Mouse (Mus musculus) MEL (cell line): ENCODE data around the gene Pafah1b2. TPM values are rescaled to one million over a fixed set of nuclear protein-coding genes. Genes with fewer than 3 reads are reported as not detected.

Source experiments
- DNase-seq: peaks from one replicate; pipeline ENCODE4 v3.0.0; 2011; ENCODE audit warnings: low read depth, low spot score
- H3K27ac ChIP-seq: 2 replicates; pipeline ENCODE4 v1.5.1; 2012; ENCODE audit warnings: low read depth, mild to moderate bottlenecking, control low read depth, low read length, moderate library complexity; ENCODE audit not compliant: control insufficient read depth
- H3K27me3 ChIP-seq, 2 experiments: fragments of 150-350 bp in 1 of 2; sonication (generic) in 1 of 2; 2 replicates each; pipeline ENCODE4 v1.6.1; 2012; ENCODE audit warnings: low read length in 2 of 2, mild to moderate bottlenecking in 2 of 2, improper control_type of control experiment in 1 of 2, moderate library complexity in 1 of 2; ENCODE audit not compliant: insufficient read depth in 2 of 2, control insufficient read depth in 1 of 2
- H3K36me3 ChIP-seq, 2 experiments: 2 replicates each; pipeline ENCODE4 v1.6.1; 2012 to 2014; ENCODE audit warnings: low read length in 2 of 2, improper control_type of control experiment in 1 of 2, inconsistent platforms in 1 of 2, mild to moderate bottlenecking in 1 of 2; ENCODE audit not compliant: insufficient read depth in 2 of 2, control insufficient read depth in 1 of 2
- H3K4me1 ChIP-seq, 2 experiments: fragments of 150-350 bp in 1 of 2; sonication (generic) in 1 of 2; 2 replicates each; pipeline ENCODE4 v1.6.1; 2012; ENCODE audit warnings: low read length in 2 of 2, improper control_type of control experiment in 1 of 2, mild to moderate bottlenecking in 1 of 2; ENCODE audit not compliant: insufficient read depth in 2 of 2, control insufficient read depth in 1 of 2
- H3K4me3 ChIP-seq, 2 experiments: fragments of 150-350 bp in 1 of 2; sonication (generic) in 1 of 2; 2 replicates each; pipeline ENCODE4 v1.5.1; 2012; ENCODE audit warnings: low read depth in 2 of 2, low read length in 2 of 2, mild to moderate bottlenecking in 2 of 2, moderate library complexity in 2 of 2, control low read depth in 1 of 2, improper control_type of control experiment in 1 of 2; ENCODE audit not compliant: control insufficient read depth in 1 of 2, insufficient read depth in 1 of 2
- H3K79me2 ChIP-seq: 2 replicates; pipeline ENCODE4 v1.6.1; 2012; ENCODE audit warnings: mild to moderate bottlenecking, low read length, moderate library complexity; ENCODE audit not compliant: control insufficient read depth, poor library complexity, insufficient read depth
- H3K9ac ChIP-seq: 2 replicates; pipeline ENCODE4 v1.6.1; 2012; ENCODE audit warnings: low read depth, mild to moderate bottlenecking, control low read depth, low read length, moderate library complexity; ENCODE audit not compliant: control insufficient read depth, poor library complexity, severe bottlenecking
- H3K9me3 ChIP-seq: fragments of 150-350 bp; sonication (generic); replicated peaks from 2 replicates; pipeline ENCODE4 v1.6.1; 2012; ENCODE audit warnings: mild to moderate bottlenecking, low read length, improper control_type of control experiment, moderate library complexity; ENCODE audit not compliant: insufficient read depth
- CHD1 ChIP-seq: IDR thresholded peaks from 2 replicates; pipeline ENCODE4 v1.6.1; 2012; ENCODE audit warnings: low read depth, mild to moderate bottlenecking, inconsistent platforms, low read length, improper control_type of control experiment
- CHD2 ChIP-seq: IDR thresholded peaks from 2 replicates; pipeline ENCODE4 v1.6.1; 2011; ENCODE audit warnings: low read length, improper control_type of control experiment
- EP300 ChIP-seq, 2 experiments: IDR thresholded peaks; 2 replicates each; pipeline ENCODE4 v1.6.1; 2011; ENCODE audit warnings: improper control_type of control experiment in 2 of 2, low read length in 2 of 2, low read depth in 1 of 2, mild to moderate bottlenecking in 1 of 2
- ETS1 ChIP-seq: IDR thresholded peaks from 2 replicates; pipeline ENCODE4 v1.6.1; 2012; ENCODE audit warnings: low read depth, mild to moderate bottlenecking, inconsistent platforms, low read length, improper control_type of control experiment, moderate library complexity
- JUND ChIP-seq: IDR thresholded peaks from 2 replicates; pipeline ENCODE4 v1.6.1; 2011; ENCODE audit warnings: low read depth, mild to moderate bottlenecking, improper control_type of control experiment, low read length
- KAT2A ChIP-seq: conservative IDR thresholded peaks from 2 replicates; pipeline ENCODE4 v1.6.1; 2012; ENCODE audit warnings: low read depth, low read length, improper control_type of control experiment, inconsistent platforms
- MEF2A ChIP-seq: IDR thresholded peaks from 2 replicates; pipeline ENCODE4 v1.6.1; 2014; ENCODE audit warnings: low read depth, mild to moderate bottlenecking, inconsistent platforms, low read length, improper control_type of control experiment; ENCODE audit not compliant: poor library complexity, insufficient replicate concordance, severe bottlenecking; ENCODE audit errors: extremely low read depth
- MYC ChIP-seq: IDR thresholded peaks from 2 replicates; pipeline ENCODE4 v1.6.1; 2011; ENCODE audit warnings: low read depth, mild to moderate bottlenecking, low read length, improper control_type of control experiment, moderate library complexity
- NELFE ChIP-seq: IDR thresholded peaks from 2 replicates; pipeline ENCODE4 v1.6.1; 2011; ENCODE audit warnings: low read depth, low read length, improper control_type of control experiment
- NRF1 ChIP-seq: IDR thresholded peaks from 2 replicates; pipeline ENCODE4 v1.6.1; 2014; ENCODE audit warnings: low read depth, mild to moderate bottlenecking, inconsistent platforms, low read length, improper control_type of control experiment, moderate library complexity; ENCODE audit not compliant: poor library complexity, insufficient read depth, severe bottlenecking
- POLR2A ChIP-seq, 2 experiments: IDR thresholded peaks; 2 replicates each; pipeline ENCODE4 v1.6.1; 2011 to 2012; ENCODE audit warnings: low read length in 2 of 2, mild to moderate bottlenecking in 2 of 2, control low read depth in 1 of 2, improper control_type of control experiment in 1 of 2, low read depth in 1 of 2, moderate library complexity in 1 of 2; ENCODE audit not compliant: control insufficient read depth in 1 of 2, insufficient read depth in 1 of 2, poor library complexity in 1 of 2
- RCOR1 ChIP-seq: IDR thresholded peaks from 2 replicates; pipeline ENCODE4 v1.6.1; 2012; ENCODE audit warnings: low read depth, mild to moderate bottlenecking, inconsistent platforms, low read length, improper control_type of control experiment
- TAL1 ChIP-seq: IDR thresholded peaks from 2 replicates; pipeline ENCODE4 v1.6.1; 2012; ENCODE audit warnings: mild to moderate bottlenecking, inconsistent platforms, low read length, moderate library complexity, mixed read lengths
- TBP ChIP-seq: IDR thresholded peaks from 2 replicates; pipeline ENCODE4 v1.8.0; 2011; ENCODE audit warnings: low read depth, low read length, improper control_type of control experiment
- TCF12 ChIP-seq: IDR thresholded peaks from 2 replicates; pipeline ENCODE4 v1.6.1; 2014; ENCODE audit warnings: low read depth, mild to moderate bottlenecking, inconsistent platforms, low read length, improper control_type of control experiment, moderate library complexity
- UBTF ChIP-seq: IDR thresholded peaks from 2 replicates; pipeline ENCODE4 v1.6.1; 2012; ENCODE audit warnings: low read depth, mild to moderate bottlenecking, inconsistent platforms, low read length, improper control_type of control experiment, moderate library complexity, borderline replicate concordance; ENCODE audit not compliant: insufficient read depth
- USF2 ChIP-seq, 2 experiments: IDR thresholded peaks; 2 replicates each; pipeline ENCODE4 v1.6.1; 2011 to 2012; ENCODE audit warnings: improper control_type of control experiment in 2 of 2, low read length in 2 of 2, borderline replicate concordance in 1 of 2, inconsistent platforms in 1 of 2, low read depth in 1 of 2, mild to moderate bottlenecking in 1 of 2; ENCODE audit not compliant: insufficient read depth in 1 of 2
- ZC3H11A ChIP-seq: IDR thresholded peaks from 2 replicates; pipeline ENCODE4 v1.6.1; 2012; ENCODE audit warnings: low read depth, mild to moderate bottlenecking, inconsistent platforms, low read length, improper control_type of control experiment
- ZNF384 ChIP-seq: IDR thresholded peaks from 2 replicates; pipeline ENCODE4 v1.6.1; 2012; ENCODE audit warnings: low read depth, mild to moderate bottlenecking, inconsistent platforms, low read length, improper control_type of control experiment
- polyA plus RNA-seq, 2 experiments: library from polyadenylated mRNA; stranded (reverse) in 1 of 2; unstranded in 1 of 2; fragments of >175 nt in 1 of 2; fragments of >200 nt in 1 of 2; gene quantifications; 2 replicates each; pipeline versions ENCODE4 v1.2.1 to v1.2.4; 2012; ENCODE audit warnings: low replicate concordance in 2 of 2, low read depth in 1 of 2; ENCODE audit not compliant: insufficient read length in 2 of 2, insufficient read depth in 1 of 2, missing spikeins in 1 of 2
- total RNA-seq: library from RNA; depleted of rRNA; stranded (reverse); fragments of 300-350 nt; gene quantifications from 2 replicates; pipeline ENCODE4 v1.2.3, GENCODE M21; 2012

Pafah1b2 gene
- total and polyA plus RNA-seq, 3 experiments = 127 to 178 (median 131) TPM

DNA sequence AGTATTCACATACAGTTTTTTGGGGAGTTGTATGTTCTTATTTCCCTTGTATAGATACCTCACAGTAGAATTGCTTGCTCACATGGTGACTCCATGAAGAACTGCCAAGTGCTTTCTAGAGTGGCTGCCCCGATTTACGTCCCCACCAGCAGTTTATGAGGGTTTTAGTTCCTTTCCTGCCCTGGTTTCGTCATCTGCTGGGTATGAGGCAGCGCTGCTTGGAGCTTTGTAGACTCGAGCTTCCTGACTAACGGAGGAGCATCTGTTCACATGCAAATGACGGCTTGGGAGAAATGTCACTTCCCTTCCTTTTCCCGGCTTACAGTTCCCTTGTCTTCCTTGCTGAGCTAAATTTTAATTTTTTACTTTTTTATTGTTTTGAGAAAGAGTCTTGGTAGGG is 15.5 kb upstream of the Pafah1b2 start:
- no peak overlapping the region for H3K27ac ChIP-seq
- no peak for DNase-seq
- H3K9ac ChIP-seq = no peak overlapping the region
- H3K4me1 ChIP-seq = peaks cover 5% of the 10 kb centered on the region in 2 experiments
- TF ChIP-seq CHD2 (no peak), RCOR1 (no peak), ETS1 (no peak), CHD1 (no peak), POLR2A (IDR thresholded peaks at IDR 0.05; ENCODE audit: control insufficient read depth in 1 of 2, insufficient read depth in 1 of 2, low read depth in 1 of 2, low read length in 2 of 2, poor library complexity in 1 of 2) (no peak), TAL1 (no peak), MEF2A (no peak), NELFE (no peak), TBP (no peak), KAT2A (no peak), MYC (no peak), UBTF (no peak), USF2 (IDR thresholded peaks at IDR 0.05; ENCODE audit: borderline replicate concordance in 1 of 2, insufficient read depth in 1 of 2, low read depth in 1 of 2, low read length in 2 of 2) (no peak), NRF1 (no peak), EP300 (IDR thresholded peaks at IDR 0.05; ENCODE audit: low read depth in 1 of 2, low read length in 2 of 2) (no peak), ZC3H11A (no peak), TCF12 (no peak)
- peaks cover 71% of the 10 kb centered on the region for H3K79me2 ChIP-seq
- no peak overlapping the region for H3K4me3 ChIP-seq
- H3K36me3 ChIP-seq = peaks cover 10 to 15% of the 10 kb centered on the region in 2 experiments
- no peaks in the 10 kb centered on the region for H3K9me3 ChIP-seq
- H3K27me3 ChIP-seq = no peaks in the 10 kb centered on the region

DNA sequence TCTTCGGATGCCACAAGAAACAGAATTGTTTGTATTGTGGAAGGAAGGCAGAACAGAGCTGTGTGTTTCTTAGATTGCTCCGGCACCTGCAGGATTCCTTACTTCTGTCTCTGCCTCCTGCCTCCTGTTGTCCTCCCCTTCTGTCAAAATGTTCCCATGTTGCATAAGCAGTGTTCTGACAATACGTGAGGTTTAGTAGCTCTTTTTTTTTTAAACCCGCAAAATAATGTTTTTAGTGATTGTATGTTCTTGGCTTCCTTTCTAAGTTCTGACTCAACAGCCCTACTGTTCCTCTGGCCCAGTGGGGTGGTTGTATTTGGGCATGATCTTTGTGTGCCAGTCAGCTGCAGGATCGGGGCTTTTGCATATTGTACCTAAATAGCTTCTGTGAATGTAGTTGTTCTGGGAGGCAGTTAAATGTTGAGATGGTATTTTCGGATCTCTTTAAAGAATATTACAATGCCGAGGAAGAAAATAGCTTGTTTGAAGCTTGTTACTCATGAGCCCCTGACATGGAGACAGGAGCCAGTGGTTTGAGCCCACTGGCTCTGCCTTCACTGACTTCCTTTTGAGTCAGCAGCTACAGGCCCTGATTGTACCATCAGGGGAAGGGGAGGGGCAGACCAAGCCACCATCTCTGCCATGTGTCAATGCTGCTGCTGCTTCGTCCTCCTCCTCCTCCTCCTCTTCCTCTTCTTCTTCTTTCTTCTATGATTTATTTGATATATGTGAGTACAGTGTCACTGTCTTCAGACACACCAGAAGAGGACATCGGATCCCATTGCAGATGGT is 13.8 kb upstream of the Pafah1b2 start:
- TF ChIP-seq ZNF384 (peak; percentile 6; the same call in 1 of the 2 replicates), JUND (no peak)
- no peaks in the 10 kb centered on the region for H3K27me3 ChIP-seq
- no peak overlapping the region for H3K9ac ChIP-seq
- H3K9me3 ChIP-seq = no peaks in the 10 kb centered on the region
- H3K36me3 ChIP-seq = peaks cover 5 to 17% of the 10 kb centered on the region in 2 experiments
- no peak for DNase-seq
- H3K4me1 ChIP-seq = peaks cover 2 to 4% of the 10 kb centered on the region in 2 experiments; a peak in 2 of 4 replicates
- no peak overlapping the region for H3K27ac ChIP-seq
- H3K79me2 ChIP-seq = peaks cover 71% of the 10 kb centered on the region
- no peak overlapping the region for H3K4me3 ChIP-seq
